Mouse (Mus musculus): ENCODE data around the gene Gm26992. TPM values are rescaled to one million over a fixed set of nuclear protein-coding genes. Genes with fewer than 3 reads are reported as not detected.
A peak's percentile ranks its signal among the peaks of the same experiment; 100 is the strongest.

Gene Gm26992
- polyA plus RNA-seq, 1 experiment: not detected

GRCm38 (mm10) chrX:103472346-103472745 lies 50.5 kb downstream of the Gm26992 start:
- H3K79me3 ChIP-seq (ENCODE audit: low read depth): peaks cover 60% of the 10 kb centered on the region
- H3ac ChIP-seq (ENCODE audit: control insufficient read depth, insufficient read length, low read depth): no peak overlapping the region
- H3K4me3 ChIP-seq (ENCODE audit: insufficient read depth, poor library complexity, severe bottlenecking): no peak overlapping the region
- peaks cover 80% of the 10 kb centered on the region for H3K79me2 ChIP-seq (ENCODE audit: control insufficient read depth, insufficient read depth)
- no peaks in the 10 kb centered on the region for H3K27me3 ChIP-seq (ENCODE audit: control insufficient read depth, insufficient read depth, insufficient read length)
- peaks cover 7% of the 10 kb centered on the region for H3K36me3 ChIP-seq (ENCODE audit: control insufficient read depth, insufficient read depth)
- no peak for TF ChIP-seq CEBPB (IDR thresholded peaks at IDR 0.05; ENCODE audit: low read depth)
- no peak for TF ChIP-seq MAX (IDR thresholded peaks at IDR 0.05)
- no peak for TF ChIP-seq CTCF (IDR thresholded peaks at IDR 0.05; ENCODE audit: control insufficient read depth, insufficient read depth, insufficient read length)
- TF ChIP-seq USF1 (IDR thresholded peaks at IDR 0.05; ENCODE audit: low read depth): no peak

DNA sequence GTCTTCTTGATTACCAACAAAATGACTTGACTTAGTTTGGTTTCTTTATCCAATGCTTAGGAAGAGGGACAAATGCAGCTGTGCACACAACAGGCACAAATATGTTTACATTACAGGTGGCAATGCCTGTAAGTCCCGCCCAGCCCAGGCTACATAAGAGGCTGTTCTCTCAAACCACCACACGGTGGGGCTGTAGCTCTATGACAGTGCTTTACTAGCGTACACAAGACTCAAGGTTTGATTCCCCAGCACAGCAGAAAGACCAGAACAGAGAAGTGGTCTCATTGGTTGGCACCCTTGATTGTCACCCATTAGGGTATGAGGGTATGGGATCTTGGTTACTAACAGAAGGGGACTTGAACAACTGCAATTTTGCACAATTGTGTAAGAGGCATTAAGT lies 55.7 kb downstream of the Gm26992 start:
- no peaks in the 10 kb centered on the region for H3K36me3 ChIP-seq (ENCODE audit: control insufficient read depth, insufficient read depth)
- H3K27me3 ChIP-seq (ENCODE audit: control insufficient read depth, insufficient read depth, insufficient read length): no peaks in the 10 kb centered on the region
- no peak overlapping the region for H3K4me3 ChIP-seq (ENCODE audit: insufficient read depth, poor library complexity, severe bottlenecking)
- H3K79me3 ChIP-seq (ENCODE audit: low read depth): peaks cover 90% of the 10 kb centered on the region
- no peak overlapping the region for H3ac ChIP-seq (ENCODE audit: control insufficient read depth, insufficient read length, low read depth)
- TF ChIP-seq CTCF (IDR thresholded peaks at IDR 0.05; ENCODE audit: control insufficient read depth, insufficient read depth, insufficient read length) (peak; percentile 35), CEBPB (IDR thresholded peaks at IDR 0.05; ENCODE audit: low read depth) (no peak)
- H3K79me2 ChIP-seq (ENCODE audit: control insufficient read depth, insufficient read depth): peaks cover 100% of the 10 kb centered on the region

DNA sequence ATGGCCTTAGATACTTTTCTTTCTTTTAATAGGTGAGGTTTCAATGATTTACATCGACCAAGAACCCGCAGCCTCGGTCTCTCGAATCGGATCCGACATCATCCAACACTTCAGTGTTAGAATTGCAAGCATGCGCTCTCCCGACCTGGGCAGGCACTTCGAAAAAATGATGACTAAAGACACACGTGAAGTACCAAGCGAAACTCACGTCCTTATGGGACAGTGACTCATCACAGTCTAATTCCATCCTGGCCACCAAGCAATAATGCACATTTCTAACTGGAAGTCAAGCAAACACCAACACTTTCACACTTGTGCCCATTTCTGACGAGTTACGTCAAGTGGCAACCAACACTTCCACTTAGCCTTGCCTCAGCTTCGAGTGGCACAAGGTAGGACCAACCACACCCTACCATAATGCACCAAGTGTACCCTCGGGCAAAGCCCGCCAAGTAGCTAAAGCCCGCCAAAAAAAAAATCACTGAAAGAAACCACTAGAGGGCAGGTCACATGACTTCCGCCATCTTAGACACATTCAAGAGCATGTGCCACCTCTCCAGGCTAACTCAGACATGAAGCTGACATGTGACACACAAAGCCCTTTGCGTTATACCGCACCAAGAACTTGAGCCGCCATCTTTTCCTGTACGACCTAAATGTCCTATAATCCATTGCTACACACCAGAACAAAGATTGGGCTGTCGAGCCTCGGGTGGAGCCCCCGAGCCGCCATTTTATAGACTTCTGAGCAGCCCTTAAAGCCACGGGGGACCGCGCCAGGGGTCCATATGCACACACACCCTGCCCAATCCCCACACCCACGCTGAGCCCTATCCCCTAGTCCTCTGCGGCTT lies 59.7 kb downstream of the Gm26992 start:
- TF ChIP-seq MYOG (IDR thresholded peaks at IDR 0.05; ENCODE audit: control insufficient read depth, extremely low read depth, insufficient read length) (no peak), MAX (IDR thresholded peaks at IDR 0.05) (peak; percentile 12), USF1 (IDR thresholded peaks at IDR 0.05; ENCODE audit: low read depth) (peak; percentile 70)
- no peaks in the 10 kb centered on the region for H3K36me3 ChIP-seq (ENCODE audit: control insufficient read depth, insufficient read depth)
- peaks cover 70% of the 10 kb centered on the region for H3K79me2 ChIP-seq (ENCODE audit: control insufficient read depth, insufficient read depth)
- H3ac ChIP-seq (ENCODE audit: control insufficient read depth, insufficient read length, low read depth): peak overlapping the region; percentile 94
- peak overlapping the region; percentile 42 for H3K4me3 ChIP-seq (ENCODE audit: insufficient read depth, poor library complexity, severe bottlenecking)
- no peaks in the 10 kb centered on the region for H3K27me3 ChIP-seq (ENCODE audit: control insufficient read depth, insufficient read depth, insufficient read length)
- peaks cover 55% of the 10 kb centered on the region for H3K79me3 ChIP-seq (ENCODE audit: low read depth)

GRCm38 (mm10) chrX:103482097-103482451 lies 60.3 kb downstream of the Gm26992 start:
- Histone ChIP-seq H3K79me3 (ENCODE audit: low read depth) (peaks cover 49% of the 10 kb centered on the region), H3K4me3 (ENCODE audit: insufficient read depth, poor library complexity, severe bottlenecking) (peak overlapping the region; percentile 42), H3K36me3 (ENCODE audit: control insufficient read depth, insufficient read depth) (no peaks in the 10 kb centered on the region), H3ac (ENCODE audit: control insufficient read depth, insufficient read length, low read depth) (peak overlapping the region; percentile 94), H3K79me2 (ENCODE audit: control insufficient read depth, insufficient read depth) (peaks cover 64% of the 10 kb centered on the region), H3K27me3 (ENCODE audit: control insufficient read depth, insufficient read depth, insufficient read length) (no peaks in the 10 kb centered on the region)
- peak; percentile 29 for TF ChIP-seq MAX (IDR thresholded peaks at IDR 0.05)
- no peak for TF ChIP-seq CTCF (IDR thresholded peaks at IDR 0.05; ENCODE audit: control insufficient read depth, insufficient read depth, insufficient read length)

- H3K36me3 ChIP-seq (ENCODE audit: control insufficient read depth, insufficient read depth): no peaks in the 10 kb centered on the region
- no peak overlapping the region for H3ac ChIP-seq (ENCODE audit: control insufficient read depth, insufficient read length, low read depth)
- peaks cover 54% of the 10 kb centered on the region for H3K79me2 ChIP-seq (ENCODE audit: control insufficient read depth, insufficient read depth)
- peaks cover 39% of the 10 kb centered on the region for H3K79me3 ChIP-seq (ENCODE audit: low read depth)
- H3K27me3 ChIP-seq (ENCODE audit: control insufficient read depth, insufficient read depth, insufficient read length): no peaks in the 10 kb centered on the region
- peak overlapping the region; percentile 42 for H3K4me3 ChIP-seq (ENCODE audit: insufficient read depth, poor library complexity, severe bottlenecking)
- no peak for TF ChIP-seq MYOD1 (IDR thresholded peaks at IDR 0.05; ENCODE audit: control insufficient read depth, insufficient read length, low read depth)
- TF ChIP-seq MAX (IDR thresholded peaks at IDR 0.05): no peak
- TF ChIP-seq MYOG (IDR thresholded peaks at IDR 0.05; ENCODE audit: control insufficient read depth, extremely low read depth, insufficient read length): no peak
- TF ChIP-seq CTCF (IDR thresholded peaks at IDR 0.05; ENCODE audit: control insufficient read depth, insufficient read depth, insufficient read length): no peak
- no peak for TF ChIP-seq FOSL1 (IDR thresholded peaks at IDR 0.05; ENCODE audit: insufficient read depth, low read length, poor library complexity, severe bottlenecking)
Observed at GRCm38 (mm10) chrX:103483047-103483446, 61.2 kb downstream of the Gm26992 start.

DNA sequence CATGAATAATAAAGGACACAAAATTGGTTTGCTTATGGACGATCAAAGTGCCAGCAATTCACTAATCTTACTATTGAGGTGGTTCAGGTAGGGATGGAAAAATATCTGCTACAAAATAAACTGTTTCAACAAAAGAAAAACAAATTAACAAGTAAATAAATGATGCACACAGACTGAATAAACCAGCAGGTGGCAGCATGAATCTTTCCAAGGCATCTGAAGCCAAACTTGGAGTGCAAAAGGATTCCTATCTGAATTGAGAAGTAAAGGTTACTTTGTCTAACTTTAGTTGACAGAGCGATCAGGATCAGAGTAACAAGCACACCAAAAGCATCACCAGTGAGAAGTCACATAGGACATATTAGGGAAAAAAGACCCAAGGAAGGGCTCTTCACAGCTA lies 62.2 kb downstream of the Gm26992 start:
- TF ChIP-seq CEBPB (IDR thresholded peaks at IDR 0.05; ENCODE audit: low read depth): no peak
- no peak for TF ChIP-seq MYOG (IDR thresholded peaks at IDR 0.05; ENCODE audit: control insufficient read depth, extremely low read depth, insufficient read length)
- no peak for TF ChIP-seq FOSL1 (IDR thresholded peaks at IDR 0.05; ENCODE audit: insufficient read depth, low read length, poor library complexity, severe bottlenecking)
- TF ChIP-seq MYOD1 (IDR thresholded peaks at IDR 0.05; ENCODE audit: control insufficient read depth, insufficient read length, low read depth): no peak
- H3K79me3 ChIP-seq (ENCODE audit: low read depth): peaks cover 30% of the 10 kb centered on the region
- peaks cover 44% of the 10 kb centered on the region for H3K79me2 ChIP-seq (ENCODE audit: control insufficient read depth, insufficient read depth)
- no peaks in the 10 kb centered on the region for H3K36me3 ChIP-seq (ENCODE audit: control insufficient read depth, insufficient read depth)
- H3K27me3 ChIP-seq (ENCODE audit: control insufficient read depth, insufficient read depth, insufficient read length): no peaks in the 10 kb centered on the region
- no peak overlapping the region for H3K4me3 ChIP-seq (ENCODE audit: insufficient read depth, poor library complexity, severe bottlenecking)
- H3ac ChIP-seq (ENCODE audit: control insufficient read depth, insufficient read length, low read depth): no peak overlapping the region

Measured in C2C12 (cell line).